Mouse (Mus musculus) adrenal gland, postnatal 25 days (tissue): ENCODE results near the gene Pqlc2. TPM values are rescaled to one million over a fixed set of nuclear protein-coding genes. Genes with fewer than 3 reads are reported as not detected.

ENCODE experiments used
- DNase-seq: peaks from one replicate; pipeline ENCODE4 v3.0.0; 2021; ENCODE audit warnings: mixed read lengths
- microRNA-seq, 2 experiments: library from miRNA; unstranded; fragments of <30 nt; microRNA quantifications; one replicate each; pipeline ENCODE4 v1.2.0; 2021
- total RNA-seq: library from RNA; stranded (reverse); gene quantifications from 2 replicates; pipeline ENCODE4 v1.2.3, GENCODE M21; 2021

Pqlc2 gene
- total RNA-seq, 1 experiment from 2014 or later, result 13.3 TPM

DNA sequence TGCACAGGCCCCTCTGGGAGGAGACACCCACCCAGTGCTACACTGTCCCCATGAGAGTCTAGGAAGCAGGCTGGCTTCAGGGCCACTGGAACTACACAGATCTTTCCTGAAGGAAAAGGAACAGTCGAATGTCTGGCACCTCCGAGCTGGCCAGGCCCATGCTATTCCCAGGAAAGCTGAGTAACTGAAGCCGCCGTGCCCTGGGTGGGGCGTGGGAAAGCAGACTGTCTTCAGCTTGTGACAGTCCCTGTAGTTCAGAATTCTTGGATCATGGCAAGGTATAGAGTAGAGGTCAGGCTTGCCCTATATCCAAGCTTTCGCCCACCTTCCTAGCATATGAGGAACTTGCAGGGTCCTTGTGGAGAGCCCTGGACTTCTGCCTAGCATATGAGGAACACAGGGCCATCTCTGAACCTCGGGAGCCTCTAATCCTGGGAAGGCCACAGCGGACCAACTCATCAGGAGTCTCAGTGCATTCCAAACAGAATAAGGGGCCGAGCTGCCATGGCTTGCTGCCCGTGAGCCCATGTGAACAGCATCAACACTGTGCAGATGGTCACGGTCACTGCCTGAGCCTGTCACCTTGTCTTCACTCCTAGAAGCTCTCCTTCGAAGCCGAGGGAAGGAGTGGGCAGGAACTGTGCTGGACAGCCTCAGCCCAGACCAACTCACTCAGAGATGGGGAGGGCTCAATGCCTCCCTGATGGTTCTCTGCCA, 44.6 kb downstream of the Pqlc2 start:
- DNase-seq, result no peak

DNA sequence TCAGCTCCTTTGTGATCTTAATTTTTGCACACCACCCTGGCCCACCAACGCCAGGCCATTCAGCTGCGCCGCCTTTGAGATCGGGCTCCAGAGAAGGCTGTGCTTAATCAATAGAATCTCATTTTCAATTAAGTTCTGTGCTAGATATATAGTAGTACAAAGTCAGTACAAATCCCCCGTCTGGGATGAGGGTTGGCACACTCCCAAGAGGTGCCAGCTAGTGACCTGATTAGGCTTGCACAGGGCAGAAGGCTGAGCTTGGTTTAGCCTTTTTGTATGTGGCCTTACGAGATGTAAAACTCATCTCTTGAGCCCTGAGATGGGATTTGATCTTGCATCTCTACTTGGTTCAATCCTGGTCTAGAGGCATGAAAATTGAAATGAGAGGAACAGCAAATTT, 47.5 kb downstream of the Pqlc2 start:
- no peak for DNase-seq

DNA sequence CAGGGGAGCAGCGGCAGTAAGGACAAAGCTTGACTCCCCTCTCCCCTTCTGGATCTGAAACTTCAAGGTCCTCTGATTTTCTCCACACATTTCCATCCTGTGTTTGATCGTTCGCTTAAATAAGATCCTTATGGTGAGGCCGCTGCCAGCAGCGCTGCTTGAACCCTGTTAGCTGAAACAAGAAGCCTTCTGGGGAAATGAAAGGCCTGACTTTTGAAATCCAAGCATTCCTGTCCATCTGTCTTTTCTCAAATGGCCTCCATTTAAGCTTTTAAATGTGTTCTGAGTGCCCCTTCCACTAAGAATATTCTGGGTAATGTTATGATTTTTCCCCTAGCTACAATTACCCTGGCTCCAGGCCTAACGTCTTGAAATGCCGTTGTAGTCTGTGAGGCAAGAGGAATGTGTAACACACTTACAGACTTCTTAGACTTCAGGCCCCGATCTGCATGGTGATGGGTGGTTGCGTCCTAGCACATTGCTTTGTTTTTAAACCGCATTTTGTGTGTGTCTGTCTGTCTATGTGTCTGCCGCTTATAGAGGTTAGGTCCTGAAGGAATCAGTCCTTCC, 51.1 kb downstream of the Pqlc2 start:
- no peak for DNase-seq

DNA sequence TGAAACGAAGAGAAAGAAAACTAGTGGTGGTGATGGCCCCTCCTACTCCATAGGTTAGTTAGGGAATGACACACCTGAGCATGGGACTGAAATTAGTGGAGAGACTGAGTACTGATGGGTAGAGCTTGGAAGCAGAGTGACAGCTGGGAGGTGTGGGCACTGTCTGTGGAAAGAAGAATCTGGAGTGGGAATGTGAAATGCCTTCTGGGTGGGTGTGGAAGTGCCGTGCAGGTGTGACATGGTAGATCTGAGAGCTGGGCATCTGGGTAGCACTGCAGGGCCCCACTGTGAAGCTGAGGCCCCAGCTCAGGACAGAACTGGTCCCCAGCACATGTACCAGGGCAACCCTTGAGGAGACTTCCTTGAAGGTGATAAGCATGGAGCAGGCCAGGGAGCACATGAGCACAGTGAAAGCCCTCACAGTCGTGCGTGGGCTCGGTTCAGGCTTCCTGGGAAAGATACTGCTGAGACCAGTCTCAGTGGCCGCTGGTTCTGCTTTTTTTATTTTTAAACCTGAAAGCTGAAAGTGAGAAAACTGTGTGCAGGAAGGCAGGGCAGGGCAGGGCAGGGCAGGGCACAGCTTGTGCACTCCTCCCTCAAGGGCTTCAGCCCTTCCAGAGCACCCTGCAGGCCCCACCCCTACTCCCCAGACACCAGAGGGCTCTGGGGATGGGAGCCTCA, 51.7 kb downstream of the Pqlc2 start:
- DNase-seq, result no peak

DNA sequence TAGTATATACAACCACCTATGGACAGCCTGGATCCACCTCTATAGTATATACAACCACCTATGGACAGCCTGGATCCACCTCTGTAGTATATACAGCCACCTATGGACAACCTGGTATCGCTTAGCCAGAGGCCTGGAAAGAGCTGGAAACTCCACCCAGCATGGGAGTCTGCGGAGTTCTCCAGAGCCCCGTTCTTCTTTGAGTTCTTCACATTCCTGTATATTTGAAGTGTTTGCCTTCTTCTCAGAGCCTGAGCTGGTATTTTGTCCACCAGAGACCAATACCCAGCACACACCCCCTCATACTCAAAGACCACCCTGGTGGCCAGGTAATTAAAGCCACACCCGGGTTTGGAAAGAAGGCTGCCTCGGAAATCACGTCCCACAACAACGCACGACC, 53.8 kb downstream of the Pqlc2 start:
- no peak for DNase-seq

DNA sequence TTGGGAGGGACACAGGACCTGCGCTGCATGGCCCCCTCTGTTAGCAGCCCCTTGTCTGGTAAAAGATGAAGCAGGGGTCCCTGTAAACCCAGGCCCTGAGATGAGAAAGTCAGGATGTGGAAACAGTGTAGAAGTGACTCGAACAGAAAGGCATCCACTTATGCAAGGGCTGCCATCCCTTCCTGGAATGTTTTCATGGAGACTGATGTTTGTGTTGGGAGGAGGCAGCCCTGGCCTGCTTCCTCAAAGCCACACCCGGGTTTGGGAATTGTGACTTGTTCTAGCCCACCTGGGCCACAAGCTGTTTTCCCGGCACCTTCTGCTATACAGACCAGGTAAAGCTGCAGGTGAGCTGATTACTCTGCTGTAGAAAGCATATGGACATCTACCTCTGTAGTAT, 54.4 kb downstream of the Pqlc2 start:
- no peak for DNase-seq

DNA sequence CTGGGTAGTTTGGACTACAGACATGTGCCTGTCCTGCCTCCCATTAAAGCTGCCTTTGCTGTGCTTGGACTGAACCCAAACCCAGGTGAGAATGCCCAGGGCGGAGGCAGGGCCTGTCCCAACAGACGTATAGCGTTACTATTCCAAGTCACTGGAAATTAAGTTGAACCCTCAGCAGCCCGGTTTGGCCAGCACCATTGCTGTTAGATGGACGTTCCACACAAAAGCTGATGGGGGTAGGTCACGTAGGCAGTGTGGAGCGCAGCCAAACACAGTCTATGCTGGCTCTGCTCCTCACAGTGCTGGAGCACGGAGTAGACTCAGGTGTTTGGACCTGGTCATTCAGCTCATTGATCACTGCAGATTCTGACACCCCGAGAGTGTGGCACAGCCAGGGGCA, 57.3 kb downstream of the Pqlc2 start:
- no peak for DNase-seq

DNA sequence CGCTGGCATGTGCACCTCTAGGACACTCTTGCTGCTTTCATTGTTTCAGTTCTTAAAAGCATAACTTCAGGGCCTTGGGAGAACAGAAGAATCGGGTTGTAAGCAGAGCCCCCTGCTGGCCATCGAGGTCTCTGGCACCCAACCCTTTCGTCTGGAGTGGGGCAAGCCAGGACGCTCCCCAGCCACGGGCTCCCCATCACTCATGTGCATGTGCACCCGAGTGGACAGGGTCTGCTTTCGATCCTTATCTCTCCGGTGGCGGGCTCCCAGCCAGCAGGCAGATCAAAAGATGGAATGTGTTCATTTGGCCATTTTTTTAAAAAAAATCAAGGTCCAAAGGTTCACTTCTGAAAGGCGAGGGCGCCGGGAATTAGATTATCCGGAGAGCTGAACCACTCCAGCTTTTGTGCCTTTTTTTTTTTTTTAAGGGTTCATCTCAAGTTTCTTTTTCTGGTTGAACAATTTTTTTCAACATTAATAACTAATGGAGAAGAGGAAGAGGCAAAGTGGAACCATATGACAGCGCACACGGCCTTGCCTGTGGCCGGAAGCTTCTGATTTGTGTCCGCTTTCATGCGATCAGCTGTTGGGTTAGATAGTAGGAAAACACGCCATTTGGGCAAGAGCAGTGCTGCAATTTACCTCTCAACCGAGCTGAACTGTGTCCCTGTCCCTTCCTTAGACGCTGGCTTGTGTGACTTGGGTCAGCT, 58.3 kb downstream of the Pqlc2 start:
- peak; percentile 86 for DNase-seq

DNA sequence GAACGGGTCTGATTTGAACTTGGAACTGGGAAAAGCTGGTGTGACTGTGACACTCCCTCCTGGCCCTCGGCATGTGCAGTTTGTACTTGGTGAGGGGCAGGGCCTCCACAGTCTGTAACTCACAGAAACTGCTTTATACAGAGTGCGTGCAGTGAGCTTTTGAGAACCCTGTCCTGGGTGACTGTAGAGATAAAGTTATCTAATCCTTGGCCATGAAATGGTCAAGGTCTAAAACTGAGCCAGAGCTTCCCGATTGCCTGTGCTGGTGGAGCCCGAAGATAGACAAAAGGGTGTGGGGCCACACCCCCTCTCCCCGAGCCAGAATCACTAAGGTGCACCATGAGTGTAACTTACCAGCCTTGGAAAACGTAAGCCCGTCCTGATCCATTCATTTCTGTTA, 59.6 kb downstream of the Pqlc2 start:
- DNase-seq, result no peak

DNA sequence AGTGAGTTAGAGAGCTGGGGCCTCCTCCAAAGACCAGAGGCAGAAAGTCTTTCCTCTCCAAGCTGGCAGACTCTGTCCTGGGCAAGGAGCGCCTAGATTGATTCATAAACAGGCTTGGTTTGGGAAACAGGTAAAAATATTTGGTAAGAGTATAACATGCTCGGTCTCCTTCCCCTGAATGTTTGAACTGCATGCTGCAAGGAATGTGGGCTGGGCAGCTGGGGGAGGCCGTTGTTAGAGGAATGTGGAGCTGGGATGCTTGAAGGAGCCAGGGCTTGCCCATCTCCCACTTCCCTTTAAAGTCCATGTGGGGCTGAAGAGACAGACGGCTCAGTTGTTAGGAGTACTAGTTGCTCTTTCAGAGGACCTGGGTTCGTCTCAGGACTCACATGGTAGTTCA, 60.5 kb downstream of the Pqlc2 start:
- no peak for DNase-seq

DNA sequence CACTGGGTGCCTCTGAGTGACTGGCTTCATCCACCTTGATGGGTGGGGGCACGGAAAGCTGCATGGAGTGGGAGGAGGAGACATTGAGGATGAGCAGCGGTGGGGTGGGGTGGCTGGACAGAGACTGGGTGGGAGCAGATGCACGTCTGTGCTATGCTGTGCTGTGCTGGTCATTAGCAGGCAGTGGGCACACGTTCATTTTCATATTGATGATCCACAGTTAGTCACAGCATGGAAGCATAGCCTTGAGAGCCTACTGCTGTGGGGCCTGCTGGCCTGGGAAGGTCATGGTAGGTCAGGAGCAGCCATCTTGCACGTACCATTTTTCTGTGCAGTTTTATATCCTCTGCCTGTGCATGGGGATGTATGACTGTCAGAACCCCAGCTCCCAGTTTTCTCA, 61.8 kb downstream of the Pqlc2 start:
- DNase-seq, result no peak

DNA sequence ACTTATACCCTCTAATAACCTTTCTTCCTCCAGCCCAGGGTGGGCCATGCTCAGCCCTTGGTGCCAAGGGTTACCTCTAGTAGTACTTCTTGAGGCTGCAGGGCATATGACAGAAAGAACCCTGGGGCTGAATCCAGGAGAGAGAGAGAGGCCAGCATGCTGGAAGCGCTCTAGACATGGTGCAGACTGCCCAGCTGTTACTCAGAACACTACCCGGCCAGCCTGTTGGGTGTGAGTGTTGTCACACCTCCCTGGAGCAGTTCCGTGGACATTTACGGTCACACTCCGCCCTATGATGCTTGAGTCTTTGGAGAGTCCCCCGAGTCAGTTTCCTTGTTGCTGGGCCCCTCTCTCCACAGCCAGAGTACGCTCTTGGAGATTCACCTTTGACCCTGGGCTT, 62.5 kb downstream of the Pqlc2 start:
- no peak for DNase-seq

DNA sequence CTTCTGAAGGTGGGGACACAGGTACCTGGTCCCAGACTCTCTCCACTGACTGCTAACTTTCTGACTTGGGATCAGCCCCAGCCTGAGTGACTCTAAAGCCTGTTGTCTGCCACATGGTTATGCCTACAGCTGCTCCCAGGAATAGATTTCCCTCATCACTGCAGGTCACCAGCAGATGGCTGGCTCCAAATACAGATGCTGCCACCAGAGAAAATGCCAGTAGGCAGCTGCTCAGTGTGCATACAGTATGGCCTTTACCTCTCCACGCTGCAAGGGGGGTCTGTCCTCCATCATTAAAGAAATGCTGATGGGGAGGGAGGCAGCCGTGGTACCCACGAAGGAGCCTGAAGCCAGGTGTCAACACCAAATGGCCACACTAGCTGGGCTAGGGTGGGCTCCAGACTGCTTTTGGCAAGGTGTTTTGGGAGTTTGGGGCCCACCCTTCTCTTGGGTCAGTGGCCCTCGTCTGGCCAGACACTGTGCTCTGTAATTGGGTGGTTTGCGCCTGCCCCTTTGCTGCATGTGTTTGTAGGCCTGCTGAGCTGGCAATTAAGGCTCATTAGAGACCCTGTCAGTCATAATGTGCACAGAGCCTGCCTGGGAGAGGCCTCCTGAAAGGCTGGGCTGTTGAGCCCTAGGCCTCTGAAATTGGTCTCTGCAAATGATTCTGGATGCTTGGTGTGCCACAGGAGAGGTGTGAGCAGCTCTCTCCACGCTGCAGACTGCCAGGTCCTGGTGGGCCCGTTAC, 64.2 kb downstream of the Pqlc2 start:
- no peak for DNase-seq

DNA sequence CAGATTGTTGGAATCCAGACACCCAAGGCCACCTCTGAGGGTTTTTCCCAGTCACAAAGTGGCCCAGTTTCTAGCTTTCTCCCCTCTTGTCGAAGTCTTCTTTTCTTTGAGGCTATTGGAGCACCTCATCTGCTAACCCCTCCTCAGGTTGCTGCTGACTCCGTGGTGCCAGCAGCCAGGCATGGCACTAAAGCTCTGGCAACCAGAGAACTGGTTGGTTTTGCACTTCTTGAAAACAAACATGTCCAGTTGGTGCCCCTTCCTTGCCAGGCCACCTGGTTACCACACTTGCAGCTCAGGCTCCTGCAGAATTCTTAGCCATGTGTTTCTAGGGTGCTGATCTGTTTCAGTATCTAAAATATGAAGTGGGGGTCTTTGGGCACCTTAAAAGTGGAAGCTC, 65.0 kb downstream of the Pqlc2 start:
- DNase-seq, result no peak

DNA sequence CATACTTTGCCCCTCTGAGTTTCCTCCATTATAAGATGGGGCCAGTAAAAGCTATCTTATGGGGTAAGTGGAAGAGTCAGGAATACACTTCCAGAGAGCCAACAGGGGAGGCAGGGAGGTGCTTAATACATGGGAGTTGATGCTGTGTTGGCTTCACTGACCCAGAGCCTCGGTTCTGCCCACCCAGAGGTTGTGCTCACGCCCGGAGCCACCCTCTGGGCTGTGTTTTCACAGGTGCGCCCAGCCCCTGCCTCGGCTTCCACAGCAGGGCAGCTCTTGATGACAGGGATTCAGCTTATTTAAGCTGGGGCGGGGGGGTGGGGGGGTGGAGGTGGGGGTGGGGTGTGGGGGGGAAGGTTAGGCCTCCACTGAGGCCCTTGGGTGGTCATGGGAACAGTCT, 65.7 kb downstream of the Pqlc2 start:
- DNase-seq, result no peak

DNA sequence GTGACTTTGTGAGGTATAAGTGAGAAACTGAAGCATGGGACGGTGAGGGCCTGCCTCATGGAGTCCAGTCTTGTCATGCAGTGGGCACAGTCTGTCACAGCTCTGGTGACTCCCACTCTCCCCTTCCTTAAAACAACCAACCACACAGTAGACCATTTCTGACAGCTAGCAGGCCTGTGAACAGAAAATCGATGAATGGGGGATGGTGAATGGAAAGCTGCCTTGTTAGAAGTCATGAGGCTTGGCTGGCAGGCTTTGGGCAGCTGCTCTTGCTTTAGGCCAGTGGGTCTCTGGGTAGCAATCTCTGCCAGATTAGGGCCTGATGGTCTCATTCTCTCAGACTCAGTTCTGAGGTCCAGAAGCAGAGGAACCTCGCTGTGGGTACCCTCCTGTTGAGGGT, 66.3 kb downstream of the Pqlc2 start:
- DNase-seq, result no peak

Small RNAs within 50 kb of the gene (microRNA-seq; reads per million reads assigned to microRNA genes)
- gene Gm24245 (0.36 to 1.4 reads per million in 2 experiments), gene Gm25732 (1.0 to 2.5 reads per million in 2 experiments)

Other genes with a start within 250 kb of the Pqlc2 start
- 0.33 and 0.52 TPM in 2 replicates for gene Htr6, start 235.1 kb downstream of the Pqlc2 start, total RNA-seq
- 20.3 and 21.4 TPM in 2 replicates for gene Nbl1, start 217.7 kb downstream of the Pqlc2 start, total RNA-seq
- gene Minos1, start 179.6 kb downstream of the Pqlc2 start, total RNA-seq, result 347 and 389 TPM in 2 replicates
- 304 and 325 TPM in 2 replicates for gene Capzb, start 117.8 kb downstream of the Pqlc2 start, total RNA-seq
- 61.5 and 69.4 TPM in 2 replicates for gene Akr7a5, start within 50 bp of the Pqlc2 start, total RNA-seq
- 61.4 and 68.9 TPM in 2 replicates for gene Mrto4, start 41.9 kb upstream of the Pqlc2 start, total RNA-seq
- 45.8 and 58.2 TPM in 2 replicates for gene Emc1, start 41.9 kb upstream of the Pqlc2 start, total RNA-seq
- gene Ubr4, start 41.9 kb upstream of the Pqlc2 start, total RNA-seq, result 182 and 200 TPM in 2 replicates
- 14.4 and 15.0 TPM in 2 replicates for gene Iffo2, start 219.8 kb upstream of the Pqlc2 start, total RNA-seq